Mouse (Mus musculus) brain, embryonic 18.5 days (tissue): ENCODE data around the gene Hcn2.
"Not testable (repeated sequence)": the region's sequence is repeated elsewhere in the genome, so short reads cannot be mapped to it uniquely, and the experiment has no call there.

ENCODE experiments used
- DNase-seq: peaks from one replicate; pipeline ENCODE4 v3.0.0-alpha.2; 2012; ENCODE audit warnings: low read depth, low spot score

The Hcn2 gene

DNA sequence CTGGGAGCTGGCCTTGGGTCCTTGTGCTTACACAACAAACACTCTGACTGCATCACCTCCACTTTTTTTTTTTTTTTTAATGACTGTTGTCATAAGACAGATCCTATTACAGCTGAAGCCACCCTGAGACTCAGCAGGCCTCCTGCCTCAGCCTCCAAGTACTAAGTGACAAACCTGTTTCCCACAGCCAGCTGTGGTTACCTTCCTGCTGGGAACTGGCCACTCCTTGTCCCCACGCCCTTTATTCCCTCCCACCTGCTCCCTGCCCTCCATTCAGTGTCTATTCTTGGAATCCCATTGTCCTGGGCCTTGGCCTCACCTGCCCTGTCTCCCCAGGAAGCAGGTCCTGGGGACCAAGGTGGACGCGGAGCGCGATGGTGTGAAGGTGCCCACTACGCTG lies 28.9 kb upstream of the Hcn2 start:
- DNase-seq: no peak

- no peak for DNase-seq
Observed at GRCm38 (mm10) chr10:79688720-79689119, 27.7 kb upstream of the Hcn2 start, which contains the start of gene Gzmm. Gene Gzmm, plus strand, starts transcription at chr10:79689020.

- DNase-seq: no peak
Observed at GRCm38 (mm10) chr10:79689178-79689577, 27.3 kb upstream of the Hcn2 start.

DNA sequence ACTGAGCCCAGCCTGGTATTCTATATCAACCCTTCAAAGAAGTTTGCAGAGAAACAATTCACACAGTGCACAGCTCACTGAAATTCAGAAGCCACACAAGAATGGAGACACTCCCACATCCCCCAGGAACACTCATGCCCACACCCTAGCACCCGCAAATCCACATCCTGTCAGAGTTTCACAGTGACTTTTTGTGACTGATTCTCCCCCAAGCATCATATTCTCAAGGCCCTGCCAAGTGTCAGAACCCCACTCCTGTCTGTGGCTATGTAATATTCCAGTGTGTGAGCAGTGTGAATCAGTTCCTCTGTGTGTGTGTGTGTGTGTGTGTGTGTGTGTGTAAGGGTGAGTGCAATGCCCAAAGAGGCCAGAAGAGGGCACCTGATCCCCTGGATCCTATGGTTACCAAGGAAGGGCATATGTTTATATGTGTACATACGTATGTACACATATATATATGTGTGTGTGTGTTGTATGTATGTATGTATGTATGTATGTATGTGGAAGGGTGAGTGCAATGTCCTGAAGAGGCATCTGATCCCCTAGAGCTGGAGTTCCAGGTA lies 24.4 kb upstream of the Hcn2 start:
- no peak for DNase-seq

DNA sequence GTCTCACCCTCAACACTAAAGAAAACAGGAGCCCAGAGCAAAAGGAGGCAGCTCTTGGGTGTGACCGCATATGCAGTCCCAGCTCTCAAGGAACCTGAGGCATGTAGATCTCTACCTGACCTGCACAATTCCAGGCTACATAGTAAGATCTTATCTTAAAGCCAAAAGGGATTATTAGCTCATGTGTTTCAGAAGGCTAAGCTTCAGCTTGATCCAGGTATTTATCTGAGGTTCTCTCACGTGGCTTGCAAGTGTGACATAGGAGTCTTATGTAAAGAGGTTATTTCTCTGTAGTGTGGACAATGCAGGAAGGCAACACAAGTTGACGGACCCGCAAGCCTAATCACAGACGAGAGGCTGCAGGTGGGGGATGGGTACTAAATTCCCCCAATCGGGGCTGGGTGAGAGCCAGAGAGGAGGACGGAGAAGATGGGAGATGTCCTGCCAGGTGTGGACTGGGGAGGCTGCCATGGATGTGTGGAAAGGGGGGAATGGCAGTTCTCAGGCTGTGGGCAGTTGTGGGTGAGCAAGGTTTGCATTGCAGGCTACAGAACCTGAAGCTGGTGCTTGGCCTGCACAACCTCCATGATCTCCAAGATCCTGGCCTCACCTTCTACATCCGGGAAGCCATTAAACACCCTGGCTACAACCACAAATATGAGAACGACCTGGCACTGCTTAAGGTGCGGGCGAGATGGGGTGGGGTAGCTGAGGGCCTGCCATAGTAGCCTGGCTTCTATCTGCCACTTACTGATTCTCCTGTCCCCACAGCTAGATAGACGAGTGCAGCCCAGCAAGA lies 22.7 kb upstream of the Hcn2 start:
- no peak for DNase-seq

DNA sequence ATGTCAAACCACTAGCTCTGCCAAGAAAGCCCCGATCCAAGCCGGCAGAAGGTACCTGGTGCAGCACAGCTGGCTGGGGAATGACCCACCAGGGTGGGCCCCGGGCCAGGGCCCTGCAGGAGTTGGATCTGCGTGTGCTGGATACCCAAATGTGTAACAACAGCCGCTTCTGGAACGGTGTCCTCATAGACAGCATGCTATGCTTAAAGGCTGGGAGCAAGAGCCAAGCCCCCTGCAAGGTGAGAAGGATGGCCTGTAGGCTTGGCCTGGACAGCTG lies 22.1 kb upstream of the Hcn2 start:
- no peak for DNase-seq

DNA sequence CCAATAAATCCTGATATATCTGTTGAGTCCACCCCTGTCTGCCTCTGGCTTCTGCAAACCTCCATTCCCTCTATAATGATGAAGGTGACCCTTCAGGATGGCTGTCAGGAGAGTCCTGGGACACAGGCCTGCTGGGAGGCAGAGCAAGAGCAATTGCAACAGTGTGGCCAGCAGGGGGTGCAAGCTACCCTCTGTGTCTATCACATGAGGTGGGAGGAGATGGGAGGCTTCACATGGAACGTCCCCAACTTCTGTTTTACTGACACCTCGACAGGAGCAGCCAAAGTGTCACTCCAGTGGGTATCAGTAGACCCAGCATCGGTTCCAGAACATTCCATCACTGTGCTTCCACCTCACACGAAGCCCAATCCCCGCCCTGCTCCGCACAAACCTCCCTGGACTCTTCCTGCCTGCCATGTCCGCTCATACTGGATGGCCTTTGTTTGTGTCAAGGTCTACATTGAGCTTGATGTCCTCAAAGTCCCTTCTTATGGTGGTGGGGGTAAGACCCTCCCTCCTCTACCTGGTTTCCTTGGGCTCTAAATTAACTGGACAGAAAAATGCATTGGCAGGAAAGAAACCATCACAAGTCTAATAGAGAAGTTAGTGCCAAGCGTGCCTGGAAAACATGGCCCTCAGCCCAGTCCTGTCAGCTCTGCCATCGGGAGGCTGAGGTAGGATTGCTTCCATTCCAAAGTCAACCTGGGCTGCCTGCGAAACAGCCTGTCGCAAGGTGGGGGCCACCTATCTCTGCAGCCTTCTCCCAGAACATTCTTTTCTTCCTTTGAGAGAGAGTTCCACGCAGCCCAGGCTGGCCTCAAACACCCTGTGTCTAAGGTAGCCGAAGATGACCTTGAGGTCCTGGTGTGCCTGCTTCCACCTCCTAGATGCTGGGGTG lies 21.0 kb upstream of the Hcn2 start:
- DNase-seq: no peak

DNA sequence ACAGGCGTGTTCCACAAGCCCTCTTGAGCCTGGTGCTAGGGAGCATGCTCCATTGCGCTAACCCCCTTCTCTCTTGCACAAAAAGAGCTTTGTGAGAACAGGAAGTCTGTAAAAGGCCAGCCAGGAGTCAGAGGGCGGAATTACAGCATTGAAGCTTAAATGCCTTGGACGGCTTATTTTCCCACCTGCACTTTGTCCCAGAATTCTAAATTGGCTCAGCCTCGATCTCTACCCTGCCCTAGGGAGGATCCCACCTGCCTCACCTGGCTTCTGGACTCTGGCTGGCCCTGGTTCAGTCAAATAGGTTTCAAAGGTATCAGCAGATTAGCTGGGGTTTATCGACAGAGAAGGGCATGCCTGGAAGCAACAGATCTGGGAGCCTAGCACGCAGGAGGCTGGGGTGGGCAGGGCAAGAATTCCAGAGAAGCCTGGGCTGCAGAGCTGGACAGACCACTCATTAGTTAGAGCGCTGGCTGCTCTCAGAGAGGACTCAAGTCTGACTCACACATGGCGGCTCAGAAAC lies 20.2 kb upstream of the Hcn2 start:
- no peak for DNase-seq

DNA sequence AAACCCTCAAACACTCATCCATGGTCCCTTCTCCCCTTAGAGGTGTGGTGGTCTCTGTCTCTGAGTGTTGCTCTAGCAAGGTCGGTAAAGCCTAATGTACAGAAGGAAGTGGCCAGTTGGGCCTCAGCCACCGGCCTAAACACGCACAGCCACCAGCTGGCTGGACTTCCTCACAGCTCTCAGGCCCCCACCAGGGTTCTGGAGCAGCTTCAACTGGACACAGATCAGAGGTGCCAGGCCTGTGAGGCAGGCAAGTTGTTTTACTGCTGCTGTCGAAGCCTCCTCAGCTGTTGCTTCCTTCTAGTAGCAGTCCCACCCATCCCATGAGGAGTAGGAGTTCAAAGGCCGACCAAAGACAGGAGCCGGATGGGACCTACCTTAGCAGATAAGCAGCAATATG lies 18.5 kb upstream of the Hcn2 start:
- no peak for DNase-seq

GRCm38 (mm10) chr10:79698459-79698858 lies 18.0 kb upstream of the Hcn2 start:
- no peak for DNase-seq

- no peak for DNase-seq
Observed at GRCm38 (mm10) chr10:79700676-79701075, 15.8 kb upstream of the Hcn2 start.

DNA sequence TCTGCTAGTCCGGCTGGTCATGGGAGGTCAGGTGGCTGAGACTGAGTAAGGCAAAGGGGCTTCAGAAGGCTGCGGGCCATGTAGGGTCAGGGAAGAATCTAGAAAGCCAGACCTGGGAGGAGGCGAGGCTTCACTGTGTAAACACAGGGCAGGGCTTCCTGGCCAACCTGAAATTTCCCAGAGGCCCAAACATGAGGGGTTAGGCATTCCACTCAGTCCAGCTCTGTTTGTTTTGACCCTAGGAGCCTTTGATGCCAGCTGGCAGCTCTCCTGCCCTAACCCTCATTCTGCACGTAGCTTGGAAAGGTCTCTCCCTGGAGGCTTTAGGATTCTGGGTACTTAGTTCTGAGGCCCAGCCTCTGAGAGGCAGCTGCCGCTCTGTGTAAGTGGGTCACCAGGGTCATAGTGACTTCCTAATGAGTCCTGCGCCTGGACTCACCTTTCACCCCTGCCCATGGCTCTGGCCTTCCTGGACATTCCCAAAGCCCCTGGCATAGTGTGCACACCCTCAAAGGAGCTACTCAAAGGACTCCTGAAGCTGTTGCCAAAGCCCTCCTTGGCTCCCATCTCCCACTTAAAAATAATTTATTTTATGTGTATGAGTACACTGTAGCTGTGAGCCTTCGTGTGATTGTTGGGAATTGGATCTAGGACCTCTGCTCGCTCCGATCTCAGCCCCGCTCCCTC lies 14.8 kb upstream of the Hcn2 start:
- no peak for DNase-seq

- not testable (repeated sequence) for DNase-seq
Observed at GRCm38 (mm10) chr10:79702970-79703369, 13.5 kb upstream of the Hcn2 start.

GRCm38 (mm10) chr10:79703541-79703940 lies 12.9 kb upstream of the Hcn2 start:
- DNase-seq: no peak

- peak; percentile 98 for DNase-seq
Observed at GRCm38 (mm10) chr10:79704065-79704969, 12.1 kb upstream of the Hcn2 start, which contains the start of gene Bsg. Gene Bsg, plus strand, starts transcription at chr10:79704491.

GRCm38 (mm10) chr10:79704970-79705360 lies 11.5 kb upstream of the Hcn2 start:
- no peak for DNase-seq

- no peak for DNase-seq
Observed at GRCm38 (mm10) chr10:79705951-79706350, 10.5 kb upstream of the Hcn2 start.

GRCm38 (mm10) chr10:79706406-79707094 lies 9.9 kb upstream of the Hcn2 start:
- no peak for DNase-seq

DNA sequence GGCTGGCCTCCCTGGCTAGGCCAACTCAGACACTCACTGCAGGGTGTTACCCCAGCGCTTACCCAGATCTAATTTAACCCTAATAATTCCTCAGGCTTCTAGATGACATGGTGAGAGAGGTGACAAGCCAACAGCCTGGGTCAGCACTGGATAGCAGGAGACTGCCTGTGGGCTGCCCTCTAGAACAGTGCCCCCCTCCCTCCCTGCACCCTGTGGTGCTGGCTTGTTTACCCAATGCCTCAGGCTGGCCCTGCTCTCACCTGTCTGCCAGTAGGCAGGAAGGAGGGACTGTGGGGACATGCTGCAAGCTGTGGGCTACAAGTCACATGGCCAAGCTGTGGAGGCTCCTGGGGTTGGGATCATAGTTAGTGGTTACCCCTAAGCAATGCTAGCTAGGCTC lies 9.3 kb upstream of the Hcn2 start:
- DNase-seq: no peak

- no peak for DNase-seq
Observed at GRCm38 (mm10) chr10:79707759-79708158, 8.7 kb upstream of the Hcn2 start.
